Mouse (Mus musculus) cerebellum, postnatal 10 days (tissue): Measurements from ENCODE around the gene Lyst.
"Not testable (repeated sequence)": the region's sequence is repeated elsewhere in the genome, so short reads cannot be mapped to it uniquely, and the experiment has no call there.

Source experiments
- DNase-seq, 2 experiments: peaks; one replicate each; pipeline ENCODE4 v3.0.0; 2021; ENCODE audit warnings: mixed read lengths in 2 of 2

Gene Lyst

DNA sequence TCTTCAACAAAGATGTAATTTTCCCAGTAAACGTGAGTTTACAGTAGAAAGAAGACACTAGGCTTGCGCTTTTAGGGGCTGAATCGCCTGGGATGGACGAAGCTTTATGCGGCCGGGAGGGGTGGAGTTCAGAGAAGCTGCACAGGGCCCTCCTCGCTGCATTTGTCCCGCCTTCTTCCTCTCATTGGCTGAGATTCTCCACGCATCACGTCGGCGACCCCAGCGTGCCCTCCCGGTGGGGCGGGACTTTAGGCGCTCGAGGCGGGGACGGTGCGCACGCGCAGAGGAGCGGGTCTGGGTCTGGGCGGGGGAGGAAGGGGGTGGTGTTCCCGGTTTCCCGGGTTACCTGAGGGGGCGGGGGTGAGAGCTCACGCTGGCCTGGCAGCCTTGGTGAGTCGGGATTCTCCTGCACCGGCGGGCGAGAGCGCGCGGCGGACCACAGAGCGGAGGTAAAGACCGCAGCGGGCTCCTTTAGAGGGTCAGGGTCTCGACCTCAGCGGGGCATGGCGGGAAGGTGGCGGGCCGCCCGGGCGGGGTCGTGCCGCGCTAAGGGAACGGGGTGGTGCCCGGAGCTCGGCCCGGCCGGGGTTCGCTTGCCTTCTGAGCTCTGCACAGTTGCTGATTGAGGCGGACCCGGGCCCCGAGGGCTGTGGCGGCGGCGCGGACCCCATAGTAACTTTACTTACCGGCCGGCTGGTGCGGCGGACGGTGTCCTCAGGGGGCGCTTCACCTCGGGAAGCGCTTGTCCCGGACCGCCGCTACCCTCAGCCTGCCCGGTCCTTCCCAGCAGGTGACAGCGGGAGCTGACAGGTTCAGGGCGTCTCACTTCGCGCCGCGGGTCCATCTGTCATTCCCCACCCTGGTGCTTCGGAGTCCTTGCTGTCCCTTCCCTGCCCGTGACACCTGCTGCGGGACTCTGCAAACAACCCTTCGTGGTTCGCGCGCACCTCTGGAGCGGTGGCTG is at the start of gene Lyst:
Gene Lyst (plus strand): TSS at position 350 of the 964 bp plus-strand sequence.
- peak; percentile 100 for DNase-seq

DNA sequence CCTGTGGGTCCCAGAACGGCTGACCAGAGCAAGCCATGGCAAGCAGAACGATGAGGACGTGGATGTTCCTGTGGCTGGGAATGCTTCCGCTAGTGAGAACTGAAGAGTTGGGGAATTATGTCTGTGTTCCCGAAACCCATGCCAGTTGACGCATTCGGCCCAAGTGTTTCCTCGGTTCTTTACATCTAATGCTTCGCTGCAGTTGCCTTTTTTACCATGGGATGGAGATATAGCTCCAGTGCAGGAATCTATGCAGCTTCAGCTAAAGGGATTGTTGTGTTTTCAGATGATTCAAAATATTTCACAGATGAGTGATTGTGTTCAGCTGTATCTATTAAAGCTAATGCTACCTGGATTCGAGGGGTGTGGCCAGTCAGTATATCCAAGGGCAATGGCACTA is 47.1 kb upstream of the Lyst start:
- DNase-seq, result not testable (repeated sequence)

DNA sequence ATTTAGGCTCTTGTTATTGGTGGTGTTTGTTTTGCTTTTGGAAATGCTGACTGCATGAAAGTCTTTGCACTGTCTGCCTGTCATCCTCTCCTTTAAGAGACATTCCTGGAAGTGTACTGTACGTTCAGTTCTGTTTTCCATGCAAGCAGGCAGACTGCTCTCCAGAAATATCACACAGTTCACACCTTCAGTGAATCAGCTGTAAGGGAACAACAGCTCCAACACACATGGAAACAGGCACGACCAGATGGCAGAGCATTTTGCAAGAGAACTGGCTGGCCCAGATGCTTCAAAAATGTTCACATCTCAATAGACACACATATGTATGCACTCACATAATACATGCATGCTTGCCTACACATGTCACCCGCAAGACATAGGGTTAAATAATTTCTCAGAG is 43.4 kb upstream of the Lyst start:
- DNase-seq, result no peak

DNA sequence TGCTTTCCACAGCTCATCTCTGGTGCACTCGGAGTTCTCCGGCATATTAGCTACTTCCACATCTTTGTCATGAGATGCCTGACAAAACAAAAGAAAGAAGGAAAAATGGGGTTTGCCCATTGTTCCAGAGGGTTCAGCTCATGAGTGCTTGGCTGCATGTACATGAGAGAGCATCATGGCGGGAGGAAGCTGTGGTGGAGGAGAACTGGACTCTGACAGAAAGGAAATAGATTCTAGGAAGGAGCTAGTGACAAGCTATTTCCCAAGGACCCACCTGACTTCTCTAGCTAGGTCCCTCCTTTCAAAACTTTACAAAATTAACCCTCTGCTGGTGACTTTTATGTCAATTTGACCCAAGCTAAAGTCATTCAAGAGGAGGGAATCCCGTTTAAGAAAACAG is 42.3 kb upstream of the Lyst start:
- no peak for DNase-seq

DNA sequence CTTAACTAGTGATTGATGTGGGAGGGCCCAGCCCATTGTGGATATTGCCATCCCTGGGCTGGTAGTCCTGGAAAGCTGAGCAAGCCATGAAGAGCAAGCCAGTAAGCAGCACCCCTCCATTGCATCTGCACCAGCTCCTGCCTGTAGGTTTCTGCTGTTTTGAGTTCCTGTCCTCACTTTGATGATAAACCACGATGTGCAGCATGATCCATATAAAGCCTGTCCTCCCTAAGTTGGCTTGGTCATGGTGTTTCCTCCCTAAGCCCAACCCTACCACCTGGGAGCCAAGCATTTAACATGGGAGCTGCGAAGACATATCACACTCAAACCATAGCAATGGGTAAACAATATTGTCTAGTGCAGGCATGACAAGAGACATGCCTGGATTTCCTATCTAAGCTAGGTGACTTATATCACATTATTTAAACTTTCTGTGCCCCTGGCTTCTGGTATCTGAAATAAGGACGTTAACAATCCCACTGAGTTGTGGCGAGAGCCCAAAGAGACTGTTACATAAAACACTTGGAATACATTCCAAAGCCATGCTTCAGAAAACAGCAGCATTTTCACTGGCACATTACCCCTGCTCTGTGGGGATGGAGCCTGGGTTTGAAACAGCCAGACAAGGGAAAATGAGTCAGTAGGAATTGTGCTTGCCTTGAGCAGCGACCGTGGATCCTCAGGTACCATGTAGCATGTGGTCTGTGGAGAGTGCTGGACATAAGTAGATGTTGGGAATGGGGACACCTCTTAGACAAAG is 41.6 kb upstream of the Lyst start:
- no peak for DNase-seq

DNA sequence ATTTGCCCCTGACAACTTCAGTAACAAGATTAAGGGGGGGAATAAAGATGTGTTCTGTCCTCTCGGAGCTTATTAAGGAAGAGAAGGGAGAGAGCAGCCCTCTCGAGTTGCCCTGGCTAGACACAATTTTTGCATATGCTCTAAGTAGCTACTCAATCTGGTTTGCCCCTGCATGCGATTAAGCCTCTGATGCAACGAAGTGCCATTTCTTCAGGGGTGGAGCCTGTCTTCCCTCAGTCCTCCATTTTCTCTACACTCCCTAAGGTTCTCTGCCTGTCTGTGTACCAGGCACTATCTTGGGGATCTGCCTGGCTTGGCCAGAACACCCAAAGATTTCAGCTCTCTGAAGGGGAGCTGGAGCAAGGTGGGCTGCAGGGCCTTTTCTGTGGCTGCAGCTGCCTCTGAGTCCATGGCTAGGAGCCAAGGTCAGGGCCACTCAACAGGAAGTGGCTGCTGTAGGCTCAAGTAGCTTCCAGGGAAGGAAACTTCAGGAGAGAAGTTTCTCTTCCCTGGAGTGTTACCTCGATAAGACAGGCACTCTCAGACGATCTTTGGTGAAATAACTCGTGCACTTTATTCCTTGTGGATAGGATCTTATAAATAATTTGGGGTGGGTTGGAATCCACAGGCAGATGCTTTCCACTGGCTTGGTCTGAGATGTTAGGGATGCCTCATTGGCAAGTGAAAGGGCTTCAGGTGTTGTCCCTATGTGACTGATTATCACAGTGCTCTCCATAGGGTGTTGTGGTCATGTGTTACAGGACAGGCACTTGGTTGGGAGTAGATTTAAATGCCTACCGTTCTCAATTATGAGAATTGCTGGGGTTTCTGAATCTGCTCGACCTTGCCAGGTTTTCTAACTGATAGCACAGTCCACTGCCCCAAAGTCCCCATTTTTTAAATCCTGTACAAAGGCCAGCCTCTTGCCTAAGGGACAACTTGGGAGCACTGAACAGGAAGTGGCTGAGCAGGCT is 40.2 kb upstream of the Lyst start:
- no peak for DNase-seq

DNA sequence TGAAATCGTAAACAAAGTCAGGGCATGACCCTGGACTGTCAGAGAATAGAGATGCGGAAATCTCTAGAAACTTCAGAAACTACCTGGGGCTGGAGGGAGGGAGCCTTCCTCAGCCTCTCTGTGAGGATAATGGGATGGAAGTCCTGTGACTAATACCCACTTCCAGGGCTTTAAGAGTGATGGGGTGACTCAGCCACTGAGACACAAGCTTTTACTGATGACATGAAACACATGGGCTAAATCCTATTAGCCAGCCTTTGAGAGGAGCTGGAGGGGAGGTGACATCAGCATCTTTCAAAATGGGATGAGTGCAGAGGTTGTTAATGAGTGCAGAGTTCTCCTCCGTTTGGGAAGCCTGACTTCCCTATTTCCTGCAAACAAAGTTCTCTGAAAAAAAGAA is 38.2 kb upstream of the Lyst start:
- no peak for DNase-seq

DNA sequence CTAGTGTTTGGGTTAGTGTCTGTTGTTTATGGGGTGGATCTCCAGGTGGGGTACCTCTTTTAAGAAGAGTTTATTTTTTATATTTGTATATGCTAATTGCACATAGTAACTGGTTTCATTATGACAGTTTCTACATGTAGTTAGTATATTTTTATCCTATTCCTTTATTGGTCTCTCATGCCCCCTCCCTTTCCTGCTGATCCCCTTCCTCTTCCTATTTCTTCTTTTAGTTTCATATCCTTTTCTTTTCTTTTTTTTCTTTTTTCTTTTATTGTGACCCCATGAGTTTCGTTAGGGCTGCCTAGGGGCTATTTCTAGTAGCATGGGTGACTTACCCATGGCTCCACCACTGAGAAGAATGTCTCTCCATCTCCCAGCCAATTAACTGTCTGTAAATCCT is 36.5 kb upstream of the Lyst start:
- no peak for DNase-seq

DNA sequence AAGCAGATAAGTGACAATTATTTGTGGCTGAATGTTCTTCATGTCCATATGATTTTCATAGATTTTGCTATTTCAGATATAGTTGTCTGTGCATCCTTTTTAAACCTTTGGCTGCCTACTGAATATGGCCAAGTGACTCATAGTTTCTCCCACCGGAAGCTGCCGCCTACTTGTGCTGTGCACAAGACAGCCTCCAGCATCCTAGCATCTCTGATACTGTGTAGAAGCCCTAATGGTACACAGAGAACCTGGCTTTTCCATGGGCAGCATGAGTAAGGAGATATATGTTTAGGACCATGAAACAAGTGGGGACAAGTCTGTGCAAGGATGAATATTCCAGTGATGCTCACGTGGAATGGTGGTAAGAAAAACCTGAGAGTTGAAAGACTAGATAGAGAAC is 35.0 kb upstream of the Lyst start:
- no peak for DNase-seq

DNA sequence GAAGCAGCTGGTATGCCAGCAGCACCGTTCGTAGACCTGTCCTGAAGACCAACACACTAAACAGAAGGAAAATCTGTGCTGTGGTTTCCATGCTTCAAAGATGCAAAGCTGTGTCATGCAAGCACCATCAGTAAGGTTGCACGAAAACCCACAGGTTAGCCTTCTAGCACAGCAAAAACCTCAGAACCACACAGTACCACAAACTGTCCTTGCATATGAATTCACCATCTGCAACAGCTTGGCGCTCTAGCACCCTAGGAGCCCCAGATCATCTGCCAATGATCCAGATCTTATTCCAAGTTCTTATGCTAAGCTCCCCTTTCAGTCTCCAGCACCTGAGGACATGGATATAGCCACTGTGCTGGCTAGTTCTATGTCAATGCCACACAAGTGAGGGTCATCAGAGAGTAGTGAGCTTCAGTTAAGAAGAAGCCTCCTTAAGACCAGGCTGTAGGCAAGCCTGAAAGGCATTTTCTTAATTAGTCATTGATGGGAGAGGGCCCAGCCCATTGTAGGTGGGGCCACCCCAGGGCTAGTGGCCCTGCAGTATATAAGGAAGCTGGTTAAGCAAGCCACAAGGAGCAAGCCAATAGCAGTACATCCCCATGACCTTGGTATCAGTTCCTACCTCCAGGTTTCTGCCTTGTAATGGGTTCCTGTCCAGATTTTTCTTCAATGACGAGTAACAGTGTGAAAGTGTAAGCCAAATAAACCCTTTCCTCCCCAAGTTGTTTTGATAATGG is 33.0 kb upstream of the Lyst start:
- peak; percentile 47 to 55 for DNase-seq

DNA sequence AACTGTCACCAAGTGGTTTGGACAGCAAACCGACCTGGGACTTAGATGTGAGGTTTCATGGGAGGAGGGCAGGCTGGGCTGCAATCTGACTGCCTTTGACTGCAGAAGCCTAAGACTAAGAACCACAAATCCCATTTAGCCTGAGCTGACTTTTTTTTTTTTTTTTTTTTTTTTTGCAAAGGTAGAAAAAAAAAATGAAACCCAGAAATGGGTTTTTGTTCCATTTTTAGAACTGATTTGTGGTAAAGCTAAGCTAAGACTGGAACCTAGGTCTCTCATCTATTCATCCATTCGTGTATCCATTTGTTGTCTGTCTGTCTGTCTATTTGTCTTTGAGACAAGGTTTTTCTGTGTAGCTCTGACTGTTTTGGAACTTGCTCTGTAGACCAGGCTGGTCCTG is 31.9 kb upstream of the Lyst start:
- no peak for DNase-seq

DNA sequence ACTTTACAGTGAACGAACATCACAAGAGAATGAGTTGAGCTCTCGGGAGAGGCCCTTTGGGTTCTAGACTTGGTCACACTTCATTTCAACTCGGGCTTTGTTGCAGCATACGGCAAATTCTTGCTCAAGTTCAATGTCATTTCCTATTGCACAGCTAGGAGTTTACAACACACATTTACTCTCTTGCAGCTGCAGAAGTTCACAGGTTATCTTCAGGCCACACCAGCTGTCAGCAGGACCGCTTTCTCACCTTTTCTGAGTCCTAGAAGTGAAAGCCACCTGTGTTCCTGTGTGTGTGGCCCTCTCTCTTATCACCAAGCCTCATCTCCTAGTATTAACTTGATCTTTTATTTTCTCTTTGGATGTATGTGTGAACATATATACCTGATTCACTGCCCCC is 31.3 kb upstream of the Lyst start:
- DNase-seq, result no peak

DNA sequence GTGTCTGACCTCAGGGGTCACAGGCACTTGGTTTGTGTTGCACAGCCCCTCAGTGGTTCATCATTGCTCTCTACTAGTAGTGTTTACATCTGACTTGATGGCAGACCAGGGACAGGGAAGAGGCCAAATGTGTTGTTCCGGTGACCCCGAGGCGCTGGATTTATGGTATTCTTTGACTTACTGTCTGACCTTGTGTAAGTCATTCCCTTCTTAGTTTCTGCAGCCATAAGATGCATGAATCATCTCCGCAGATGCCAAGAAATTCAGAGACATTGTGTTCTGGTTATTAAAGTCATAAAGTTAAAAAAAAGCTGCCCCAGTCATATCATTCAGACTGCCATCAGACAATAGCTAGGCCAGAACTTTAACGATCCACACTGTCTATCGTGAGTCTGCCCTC is 27.6 kb upstream of the Lyst start:
- no peak for DNase-seq

DNA sequence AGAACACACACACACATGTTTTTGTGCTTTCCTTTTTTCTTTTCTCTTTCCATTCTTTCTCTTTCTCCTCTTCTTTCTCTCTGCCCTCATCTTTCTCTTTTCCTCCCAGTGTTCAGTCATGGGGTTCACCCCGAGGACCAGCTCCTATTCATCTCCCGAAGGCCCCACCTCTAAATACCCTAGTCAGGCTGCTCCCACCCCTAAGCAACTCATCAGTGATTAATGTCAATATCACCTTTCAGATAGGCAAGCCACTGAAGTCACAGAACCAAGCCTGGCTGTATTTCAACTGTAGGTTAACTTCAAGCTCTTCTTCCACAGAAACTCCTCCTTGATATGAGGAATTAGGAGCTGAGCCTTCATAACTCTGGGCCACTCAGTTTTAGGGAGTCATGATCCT is 26.1 kb upstream of the Lyst start:
- no peak for DNase-seq

DNA sequence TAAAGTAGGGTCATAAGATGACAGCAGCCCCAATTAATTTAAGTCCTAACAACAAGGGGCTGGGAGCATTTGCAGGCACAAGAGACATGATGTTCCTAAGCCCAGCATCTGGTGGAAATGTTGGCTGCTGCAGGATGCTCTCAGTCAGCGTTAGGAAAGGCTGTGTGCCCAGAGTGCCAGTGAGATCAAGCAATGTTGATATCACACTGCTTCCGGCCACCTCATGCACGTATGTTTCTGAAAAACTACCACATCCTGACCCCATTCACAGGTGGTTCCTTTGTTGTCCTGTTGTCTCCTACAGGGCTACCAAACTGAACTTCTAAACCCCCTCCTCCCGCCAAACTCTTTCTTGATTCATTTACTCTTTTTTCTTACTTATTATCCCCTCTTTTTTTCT is 25.7 kb upstream of the Lyst start:
- no peak for DNase-seq

DNA sequence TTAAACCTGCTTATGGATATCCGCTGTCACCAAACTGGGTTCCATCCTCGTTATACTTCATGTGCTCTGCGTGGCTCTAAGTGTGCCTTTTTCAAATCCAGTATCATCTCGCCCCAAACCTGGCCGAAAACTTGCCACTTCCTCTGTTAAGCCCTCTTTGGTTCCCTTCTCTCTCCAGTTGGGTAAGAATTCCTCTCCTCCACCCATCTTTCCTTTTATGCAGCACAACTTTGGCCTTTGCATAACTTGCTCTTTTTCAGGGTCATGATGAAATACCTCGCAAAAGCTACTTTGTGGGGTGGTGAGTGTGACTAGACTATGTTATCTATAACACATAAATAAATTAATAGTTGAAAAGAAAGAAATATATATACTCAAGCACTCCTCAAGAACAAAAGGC is 22.6 kb upstream of the Lyst start:
- DNase-seq, result no peak

DNA sequence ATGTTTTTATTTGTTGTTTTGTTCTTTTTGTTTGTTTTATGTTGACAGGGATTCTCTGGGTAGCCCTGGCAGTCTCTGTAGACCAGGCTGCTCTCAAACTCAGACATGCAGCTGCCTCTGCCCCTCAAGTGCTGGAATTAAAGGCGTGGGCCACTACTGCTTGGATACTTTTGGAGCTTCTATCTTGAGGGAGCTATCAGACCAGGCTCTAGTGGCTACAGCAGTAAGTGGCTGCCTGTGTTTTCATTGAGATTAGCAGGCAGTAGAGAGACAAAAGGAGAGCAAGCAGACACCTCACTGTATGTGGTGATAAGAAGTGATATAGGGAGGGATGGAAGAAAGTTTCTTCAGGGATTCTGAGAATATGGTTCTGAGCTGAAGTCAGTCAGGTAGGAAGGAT is 21.4 kb upstream of the Lyst start:
- DNase-seq, result no peak

DNA sequence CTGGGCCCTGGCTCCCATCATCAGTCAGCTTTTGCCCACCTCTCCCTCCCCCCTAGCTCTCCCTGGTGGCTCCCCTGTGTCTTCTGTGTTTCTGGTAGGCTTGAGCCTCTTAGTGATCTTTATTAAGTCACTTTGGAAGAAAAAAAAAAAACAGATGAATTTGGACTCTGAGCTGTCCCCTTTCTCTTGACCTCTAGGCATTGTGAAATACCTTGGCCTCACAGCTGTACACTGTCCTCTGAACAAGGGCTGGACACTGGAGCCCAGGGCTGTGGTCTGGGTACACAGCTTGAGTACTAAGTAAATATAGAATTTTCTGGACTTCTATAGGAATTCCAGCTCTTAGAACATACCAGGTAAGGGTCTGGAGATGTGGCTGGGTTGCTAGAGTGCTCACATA is 20.6 kb upstream of the Lyst start:
- no peak for DNase-seq

DNA sequence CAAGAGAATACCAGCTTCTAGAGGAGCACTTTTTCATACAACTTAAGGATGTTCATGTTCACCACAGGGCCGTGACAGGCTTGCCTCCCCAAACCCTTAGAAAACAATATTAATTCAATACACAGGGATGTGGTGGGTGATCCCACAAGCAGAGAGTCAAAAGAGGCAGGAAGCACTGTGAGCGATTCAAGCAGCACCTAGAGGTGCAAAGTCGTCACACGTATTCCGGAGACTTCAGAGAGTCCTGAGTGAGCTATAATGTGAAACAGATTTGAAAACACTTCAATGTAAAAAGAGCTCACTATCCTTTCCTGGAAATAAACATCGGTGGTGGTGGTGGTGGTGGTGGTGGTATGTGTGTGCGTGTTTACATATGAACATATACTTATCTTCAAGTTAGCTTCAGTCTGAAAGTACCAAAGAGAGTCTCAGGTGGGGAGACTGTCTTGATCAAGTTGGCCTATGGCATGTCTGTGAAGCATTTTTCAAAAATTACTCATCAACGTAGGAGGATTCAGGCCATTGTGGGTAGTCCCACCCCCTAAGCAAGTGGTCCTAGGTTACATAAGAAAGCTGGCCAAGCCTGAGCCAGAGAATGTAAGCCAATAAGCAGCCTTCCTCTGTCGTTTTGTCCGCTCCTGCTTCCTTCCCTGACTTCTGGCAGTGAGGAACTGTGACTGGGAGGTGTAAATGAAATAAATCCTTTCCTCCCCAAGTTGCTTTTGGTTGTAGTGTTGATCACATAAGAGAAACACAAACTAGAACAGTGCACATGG is 17.9 kb upstream of the Lyst start:
- DNase-seq, result no peak

DNA sequence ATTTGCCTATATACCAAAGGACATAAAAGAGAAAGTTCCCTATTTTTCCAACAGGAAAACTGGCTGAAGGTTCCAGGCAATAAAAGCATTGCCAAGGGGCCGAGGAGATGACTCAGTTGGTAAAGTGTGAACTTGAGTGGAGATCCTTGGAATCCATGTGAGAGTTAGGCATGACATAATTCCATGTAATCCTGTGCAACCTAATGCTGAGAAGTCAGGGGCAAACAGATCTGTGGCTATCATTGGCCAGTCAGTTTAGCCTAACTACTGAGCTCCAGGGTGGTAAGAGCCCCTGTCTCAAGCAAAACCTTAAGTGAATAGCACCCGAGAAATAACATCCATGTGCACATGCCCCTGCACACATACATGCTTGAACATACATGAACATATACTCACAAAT is 17.3 kb upstream of the Lyst start:
- no peak for DNase-seq

DNA sequence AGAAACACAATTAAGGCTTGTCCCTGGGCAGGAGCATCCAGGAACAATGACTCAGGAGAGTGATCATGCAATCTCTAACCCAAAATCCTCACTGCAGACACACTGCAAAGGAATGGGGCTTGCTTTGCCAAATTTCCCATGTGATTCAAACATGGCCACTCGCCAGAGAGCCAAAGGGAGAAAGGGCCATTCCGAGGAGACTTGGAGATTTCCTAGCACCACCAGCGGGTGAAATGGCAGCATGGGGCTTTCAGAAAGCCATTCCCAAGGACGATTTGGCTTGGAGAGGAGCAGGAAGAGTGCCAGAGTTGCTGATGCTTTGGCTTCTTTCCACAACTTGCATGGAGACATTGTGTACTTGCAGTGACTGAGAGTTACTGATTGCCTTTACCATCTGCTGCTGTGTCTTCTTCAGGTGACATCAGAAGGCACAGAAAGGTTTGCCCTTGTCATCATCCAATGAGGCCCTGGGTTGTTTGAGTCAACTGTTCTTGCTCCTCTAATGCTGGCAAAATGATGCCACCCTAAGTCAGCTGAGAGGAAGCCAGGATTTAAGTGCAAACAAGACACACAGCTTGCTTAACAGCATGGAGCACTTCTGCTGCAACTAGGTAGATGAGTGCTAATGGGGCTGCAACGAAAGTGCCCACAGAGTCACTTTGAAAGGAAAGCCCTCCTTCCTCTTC is 16.5 kb upstream of the Lyst start:
- DNase-seq, result peak; percentile 94 to 95
